Mouse (Mus musculus): Measurements from ENCODE around the gene Ptrhd1.

The Ptrhd1 gene

GRCm38 (mm10) chr12:4243805-4244204, 10.0 kb downstream of the Ptrhd1 start:
- no peak for DNase-seq (ENCODE audit: extremely low spot score)

DNA sequence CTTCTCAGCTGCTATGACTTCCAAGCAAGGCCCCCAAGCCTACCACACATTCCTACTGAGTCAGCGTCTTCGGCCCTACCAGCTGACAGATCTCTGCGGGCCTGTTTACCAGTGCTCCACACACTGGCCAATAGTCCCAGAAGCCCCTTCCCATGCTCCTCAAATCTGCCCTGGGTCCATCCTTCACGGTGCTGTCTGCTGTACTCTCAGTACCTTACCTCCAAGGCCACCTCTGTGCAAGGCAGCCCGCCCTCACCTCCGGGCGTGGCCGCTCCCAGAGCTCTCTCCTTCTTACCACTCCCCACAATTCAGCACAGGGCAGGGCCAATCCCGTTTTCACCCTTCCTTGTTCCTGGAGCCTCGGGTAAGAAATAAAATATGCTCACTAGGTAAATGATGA, 11.9 kb downstream of the Ptrhd1 start:
- DNase-seq (ENCODE audit: extremely low spot score) = no peak

- no peak for DNase-seq (ENCODE audit: extremely low spot score)
Measured at GRCm38 (mm10) chr12:4249786-4250185, 16.0 kb downstream of the Ptrhd1 start.

DNA sequence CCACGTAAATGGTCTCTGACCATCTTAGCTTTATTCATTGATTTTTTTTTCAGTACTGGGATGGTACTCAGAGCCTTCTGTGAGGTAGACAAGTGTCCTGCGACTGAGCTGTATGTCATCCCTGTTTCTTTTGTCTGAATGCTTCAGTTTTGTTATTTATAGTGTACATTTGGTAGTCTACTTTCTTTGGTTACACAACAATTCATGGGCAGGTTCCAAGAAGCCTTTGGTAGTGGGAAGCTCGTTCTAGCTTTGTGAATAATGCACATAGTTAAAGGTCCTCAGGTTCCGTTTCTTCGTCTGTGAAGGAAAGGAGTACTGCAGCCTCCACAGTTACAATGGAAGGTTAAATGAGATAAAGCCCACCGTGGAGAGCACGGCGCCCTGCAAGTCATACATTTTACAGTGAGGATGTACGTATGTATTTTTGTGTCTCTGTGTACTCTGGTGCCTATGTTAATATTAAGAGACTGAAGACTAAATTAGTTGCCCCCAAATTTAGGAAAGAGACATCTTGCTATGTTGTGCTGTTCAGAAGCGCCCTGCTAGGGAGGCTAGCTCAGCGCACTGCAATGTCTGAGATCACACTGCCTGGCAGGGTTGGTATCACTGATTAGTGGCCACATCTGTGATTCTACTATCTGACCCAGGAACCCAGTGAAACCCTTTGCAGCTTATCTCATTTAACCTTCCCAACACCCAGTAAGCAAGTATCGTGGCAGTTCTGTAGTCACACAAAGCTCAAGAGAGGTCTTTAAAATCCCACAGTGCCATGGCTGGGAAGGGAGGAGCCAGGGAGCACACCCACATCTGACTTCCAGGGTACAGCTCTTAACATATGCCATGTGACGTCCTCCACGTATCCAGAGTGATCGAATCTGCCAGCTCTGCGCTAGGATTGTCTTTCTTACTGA, 19.2 kb downstream of the Ptrhd1 start:
- no peak for DNase-seq (ENCODE audit: extremely low spot score)

- no peak for DNase-seq (ENCODE audit: extremely low spot score)
Measured at GRCm38 (mm10) chr12:4267765-4268164, 33.9 kb downstream of the Ptrhd1 start.

DNA sequence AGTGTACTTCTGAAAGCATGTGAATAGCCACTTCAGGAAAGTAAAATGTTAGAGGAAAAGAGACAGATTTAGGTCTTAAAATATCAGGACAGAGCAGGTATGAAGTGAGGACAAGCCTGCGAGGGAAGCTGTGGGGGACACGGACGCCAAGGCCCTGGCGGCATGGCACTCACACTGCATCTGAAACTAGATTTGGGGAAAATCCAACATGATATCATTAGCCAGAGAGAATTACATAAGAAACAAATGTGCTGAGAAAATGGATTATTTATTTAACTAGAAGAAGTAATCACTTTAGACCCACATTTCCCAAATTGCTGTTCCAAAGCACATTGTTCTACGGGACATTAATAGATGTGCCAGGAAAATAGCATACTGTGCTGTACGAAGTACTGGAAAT, 37.3 kb downstream of the Ptrhd1 start:
- no peak for DNase-seq (ENCODE audit: extremely low spot score)

- DNase-seq (ENCODE audit: extremely low spot score) = no peak
Measured at GRCm38 (mm10) chr12:4278978-4279755, 45.3 kb downstream of the Ptrhd1 start.

GRCm38 (mm10) chr12:4279878-4280277, 46.1 kb downstream of the Ptrhd1 start:
- no peak for DNase-seq (ENCODE audit: extremely low spot score)

DNA sequence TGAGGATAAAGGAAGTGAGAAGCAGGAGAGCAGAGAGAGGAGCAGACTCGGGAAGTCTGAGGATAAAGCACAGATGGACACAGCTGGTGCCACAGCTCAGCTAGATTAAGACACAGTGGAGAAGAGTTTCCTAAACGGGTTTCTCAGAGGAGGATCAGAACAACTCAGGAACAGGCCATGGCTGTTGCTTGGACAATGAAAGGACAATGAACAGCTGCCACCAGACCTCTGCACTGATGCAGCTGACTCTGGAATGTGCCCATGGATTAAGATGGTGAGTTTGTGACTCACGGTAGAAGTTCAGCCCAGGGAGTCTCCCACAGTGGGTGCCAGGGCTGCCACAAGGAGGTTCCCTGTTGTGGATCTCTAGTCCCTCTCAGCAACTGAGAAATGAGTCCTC, 51.4 kb downstream of the Ptrhd1 start:
- no peak for DNase-seq (ENCODE audit: extremely low spot score)
